Mouse (Mus musculus) G1E (cell line): Measurements from ENCODE around the gene Mapt.

Experiments
- CTCF ChIP-seq: IDR thresholded peaks from 2 replicates; pipeline ENCODE4 v1.5.1; 2012; ENCODE audit warnings: low read depth, low read length, inconsistent platforms, mixed read lengths
- GATA1 ChIP-seq: IDR thresholded peaks from 2 replicates; pipeline ENCODE4 v1.6.1; 2012; ENCODE audit warnings: borderline replicate concordance, low read length, inconsistent platforms, mixed read lengths
- GATA2 ChIP-seq: IDR thresholded peaks from 2 replicates; pipeline ENCODE4 v1.6.1; 2012; ENCODE audit warnings: low read depth, low read length, inconsistent platforms, borderline replicate concordance
- POLR2AphosphoS5 ChIP-seq: IDR thresholded peaks from 2 replicates; pipeline ENCODE4 v1.6.1; 2012; ENCODE audit warnings: low read depth, low read length, inconsistent platforms; ENCODE audit not compliant: insufficient replicate concordance
- TAL1 ChIP-seq: conservative IDR thresholded peaks from 2 replicates; pipeline ENCODE4 v1.6.1; 2012; ENCODE audit warnings: low read depth, low read length, inconsistent platforms, mixed read lengths

DNA sequence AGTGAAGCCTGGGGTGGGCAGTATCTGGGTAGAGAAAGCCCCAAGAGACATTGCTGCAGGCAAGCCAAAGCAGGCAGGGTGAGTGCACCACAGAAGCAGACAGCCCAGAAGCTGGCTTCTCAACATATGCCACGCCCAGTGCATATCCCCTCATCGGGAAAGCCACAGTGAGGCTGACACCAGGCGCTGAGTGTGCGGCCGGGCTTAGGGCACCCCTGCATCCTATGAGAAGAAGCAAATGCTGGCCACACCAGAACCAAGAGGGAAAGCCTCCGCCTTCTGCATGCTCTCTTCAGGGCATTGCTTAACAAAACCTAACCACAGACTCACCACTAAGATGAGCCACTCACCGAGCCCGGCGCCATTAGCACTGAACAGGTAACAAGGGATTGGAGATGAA is 7.9 kb upstream of the Mapt start:
- TF ChIP-seq CTCF (no peak), GATA1 (no peak), TAL1 (no peak), GATA2 (no peak), POLR2AphosphoS5 (no peak)
